Mouse (Mus musculus) spleen, embryonic (tissue): Measurements from ENCODE around the gene Ano1.

Source experiments
- CTCF ChIA-PET: fragments of 350-600 bp; sonication (Branson Sonifier 250); formaldehyde crosslinking; loops from one replicate; lab custom pipeline; 2022; lab: Charles Lee

Ano1 gene

DNA sequence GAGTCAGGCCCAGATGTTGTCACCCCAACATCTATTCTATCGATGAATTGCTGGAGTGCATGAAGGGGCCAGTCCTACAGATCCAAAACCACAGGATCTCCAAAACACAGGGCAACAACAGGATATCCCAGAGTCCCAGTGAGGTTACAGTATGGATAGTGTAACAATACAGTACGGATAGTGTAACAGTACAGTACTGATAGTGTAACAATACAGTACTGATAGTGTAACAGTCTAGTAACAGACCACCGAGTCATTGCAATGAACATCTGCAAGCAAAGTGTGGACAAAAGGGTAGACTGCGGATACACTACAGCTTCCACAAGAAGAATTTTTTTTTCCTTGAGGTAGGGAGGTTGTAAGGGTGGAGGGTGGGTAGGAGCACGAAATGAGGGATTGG, 210.4 kb downstream of the Ano1 start:
- CTCF ChIA-PET = no interaction called here

GRCm38 (mm10) chr7:144539146-144539545, 212.6 kb downstream of the Ano1 start:
- CTCF ChIA-PET = no interaction called here
